Mouse (Mus musculus) heart, embryonic 13.5 days (tissue): ENCODE measurements at regions not wholly inside any gene's neighbourhood (a gene's known extent, or its start where the extent isn't known, plus 50 kb on each side); places are given as distances from the start of the nearest gene placed in this dataset.

Experiments
- ATAC-seq: fragments of 200-750 bp; cut with Nextera tagmentation; 2 replicates; pipeline ENCODE4 v1.8.0; 2017; ENCODE audit warnings: moderate TSS enrichment; ENCODE audit not compliant: insufficient number of reproducible peaks, low FRiP score, low TSS enrichment; ENCODE audit errors: extremely low read depth
- H3K27ac ChIP-seq: fragments of 300-500 bp; sonication (generic); replicated peaks from 2 replicates; pipeline ENCODE4 v1.5.1; 2015; ENCODE audit warnings: moderate library complexity, mild to moderate bottlenecking, inconsistent platforms
- H3K27me3 ChIP-seq: fragments of 300-500 bp; sonication (generic); replicated peaks from 2 replicates; pipeline ENCODE4 v1.6.1; 2015; ENCODE audit warnings: mild to moderate bottlenecking, inconsistent platforms
- H3K36me3 ChIP-seq: fragments of 300-500 bp; sonication (generic); 2 replicates; pipeline ENCODE4 v1.6.1; 2015; ENCODE audit warnings: mild to moderate bottlenecking, inconsistent platforms
- H3K4me1 ChIP-seq: fragments of 300-500 bp; sonication (generic); 2 replicates; pipeline ENCODE4 v1.6.1; 2015; ENCODE audit warnings: inconsistent platforms
- H3K4me2 ChIP-seq: fragments of 300-500 bp; sonication (generic); 2 replicates; pipeline ENCODE4 v1.6.1; 2015; ENCODE audit warnings: inconsistent platforms, mild to moderate bottlenecking, moderate library complexity
- H3K4me3 ChIP-seq: fragments of 300-500 bp; sonication (generic); 2 replicates; pipeline ENCODE4 v1.5.1; 2015; ENCODE audit warnings: moderate library complexity, mild to moderate bottlenecking, inconsistent platforms
- H3K9ac ChIP-seq: fragments of 300-500 bp; sonication (generic); 2 replicates; pipeline ENCODE4 v1.6.1; 2015; ENCODE audit warnings: inconsistent platforms, mild to moderate bottlenecking, moderate library complexity
- H3K9me3 ChIP-seq: fragments of 300-500 bp; sonication (generic); 2 replicates; pipeline ENCODE4 v1.6.1; 2016; ENCODE audit warnings: inconsistent platforms
- WGBS: fragments of 180-500 bp; shearing (Covaris S2); methylation state at CpG from one replicate; pipeline ENCODE4 v1.1.7; 2015; ENCODE audit warnings: mixed read lengths; 5-methylcytosine and 5-hydroxymethylcytosine counted together

- Histone ChIP-seq H3K4me3 (no peak overlapping the region), H3K9me3 (no peaks in the 10 kb centered on the region), H3K27ac (no peak overlapping the region), H3K4me1 (peaks cover 2% of the 10 kb centered on the region; the same call in 1 of the 2 replicates), H3K4me2 (no peak overlapping the region), H3K27me3 (no peaks in the 10 kb centered on the region), H3K36me3 (no peaks in the 10 kb centered on the region), H3K9ac (no peak overlapping the region)
- 91% methylated on average over 2 of the region's 2 CpGs for WGBS
- ATAC-seq: no peak
Measured at GRCm38 (mm10) chr2:117003976-117004375, 117.2 kb upstream of the Spred1 start.

- no peaks in the 10 kb centered on the region for H3K36me3 ChIP-seq
- WGBS: 80% methylated on average over 2 of the region's 2 CpGs
Measured at GRCm38 (mm10) chr2:117006846-117007245, 114.3 kb upstream of the Spred1 start.

DNA sequence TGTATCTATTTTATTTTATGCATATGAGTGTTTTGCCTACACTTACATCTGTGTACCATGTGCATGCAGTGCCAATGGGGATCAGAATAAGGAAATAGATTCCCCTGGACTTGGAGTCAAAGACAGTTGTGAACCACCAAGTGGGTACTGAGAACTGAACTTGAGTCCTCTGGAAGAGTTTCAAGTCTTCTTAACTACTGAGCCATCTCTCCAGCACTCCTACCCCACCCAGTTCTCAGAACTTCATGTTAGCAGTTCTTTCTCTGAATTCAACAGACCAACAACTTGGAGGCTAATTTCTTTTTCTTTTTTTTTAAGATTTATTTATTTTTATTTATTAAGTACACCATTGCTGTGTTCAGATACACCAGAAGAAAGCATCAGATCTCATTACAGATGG is 112.3 kb upstream of the Spred1 start:
- Histone ChIP-seq H3K4me2 (no peak overlapping the region), H3K27ac (no peak overlapping the region), H3K36me3 (no peaks in the 10 kb centered on the region), H3K4me1 (no peaks in the 10 kb centered on the region), H3K4me3 (no peak overlapping the region), H3K9ac (no peak overlapping the region), H3K9me3 (no peaks in the 10 kb centered on the region), H3K27me3 (no peaks in the 10 kb centered on the region)
- no peak for ATAC-seq

More at GRCm38 (mm10) chr2:117006846-117007245, 114.3 kb upstream of the Spred1 start:
- H3K4me1 ChIP-seq: no peaks in the 10 kb centered on the region
- no peak overlapping the region for H3K4me3 ChIP-seq
- H3K27me3 ChIP-seq: no peaks in the 10 kb centered on the region
- H3K4me2 ChIP-seq: no peak overlapping the region
- H3K9me3 ChIP-seq: no peaks in the 10 kb centered on the region
- no peak overlapping the region for H3K27ac ChIP-seq
- ATAC-seq: no peak
- H3K9ac ChIP-seq: no peak overlapping the region

DNA sequence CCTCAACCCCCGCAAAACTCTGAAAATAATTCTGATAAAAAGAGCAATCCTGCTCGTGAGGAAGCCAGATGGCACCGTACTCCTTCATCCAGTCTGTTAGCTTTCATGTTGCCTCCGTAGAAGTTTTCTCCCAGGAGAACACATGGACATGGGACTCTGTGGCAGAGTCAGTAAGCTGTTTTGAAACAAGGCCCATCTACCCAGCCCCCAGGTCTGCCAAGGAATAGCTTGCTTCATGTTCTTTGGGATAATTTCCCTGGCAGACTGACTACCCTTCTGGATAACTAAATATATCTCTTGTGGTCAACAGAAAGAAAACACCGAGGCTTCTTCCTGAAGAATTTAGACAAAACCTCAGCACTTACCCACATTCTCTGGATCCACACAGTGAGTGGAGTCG is 111.2 kb upstream of the Spred1 start:
- H3K9me3 ChIP-seq: no peaks in the 10 kb centered on the region
- no peak overlapping the region for H3K4me3 ChIP-seq
- no peaks in the 10 kb centered on the region for H3K36me3 ChIP-seq
- H3K4me2 ChIP-seq: no peak overlapping the region
- H3K9ac ChIP-seq: no peak overlapping the region
- no peaks in the 10 kb centered on the region for H3K4me1 ChIP-seq
- no peak for ATAC-seq
- H3K27ac ChIP-seq: no peak overlapping the region
- H3K27me3 ChIP-seq: no peaks in the 10 kb centered on the region
- 68% methylated on average over 6 of the region's 6 CpGs for WGBS

DNA sequence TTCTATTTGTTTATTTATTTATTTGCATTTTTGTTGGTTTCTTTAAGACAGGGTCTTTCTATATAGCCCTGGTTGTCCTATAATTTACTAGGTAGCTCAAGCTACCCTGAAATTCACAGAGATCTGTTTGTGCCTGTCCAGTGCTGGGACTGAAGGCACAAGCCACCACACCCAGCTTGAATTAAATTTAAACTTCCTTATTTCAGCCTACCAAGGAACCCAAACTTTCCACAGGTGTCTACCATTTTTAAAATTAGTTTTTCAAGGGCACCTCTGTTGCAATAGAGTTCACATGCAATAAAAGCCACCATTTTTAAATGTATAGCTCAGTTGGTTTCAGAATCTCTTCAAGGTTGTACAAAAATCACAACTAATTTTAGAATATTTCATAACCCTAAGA is 110.2 kb upstream of the Spred1 start:
- ATAC-seq: no peak
- H3K9ac ChIP-seq: no peak overlapping the region
- H3K9me3 ChIP-seq: no peaks in the 10 kb centered on the region
- no peaks in the 10 kb centered on the region for H3K36me3 ChIP-seq
- no peak overlapping the region for H3K27ac ChIP-seq
- no peak overlapping the region for H3K4me2 ChIP-seq
- no peaks in the 10 kb centered on the region for H3K27me3 ChIP-seq
- no peaks in the 10 kb centered on the region for H3K4me1 ChIP-seq
- H3K4me3 ChIP-seq: no peak overlapping the region

DNA sequence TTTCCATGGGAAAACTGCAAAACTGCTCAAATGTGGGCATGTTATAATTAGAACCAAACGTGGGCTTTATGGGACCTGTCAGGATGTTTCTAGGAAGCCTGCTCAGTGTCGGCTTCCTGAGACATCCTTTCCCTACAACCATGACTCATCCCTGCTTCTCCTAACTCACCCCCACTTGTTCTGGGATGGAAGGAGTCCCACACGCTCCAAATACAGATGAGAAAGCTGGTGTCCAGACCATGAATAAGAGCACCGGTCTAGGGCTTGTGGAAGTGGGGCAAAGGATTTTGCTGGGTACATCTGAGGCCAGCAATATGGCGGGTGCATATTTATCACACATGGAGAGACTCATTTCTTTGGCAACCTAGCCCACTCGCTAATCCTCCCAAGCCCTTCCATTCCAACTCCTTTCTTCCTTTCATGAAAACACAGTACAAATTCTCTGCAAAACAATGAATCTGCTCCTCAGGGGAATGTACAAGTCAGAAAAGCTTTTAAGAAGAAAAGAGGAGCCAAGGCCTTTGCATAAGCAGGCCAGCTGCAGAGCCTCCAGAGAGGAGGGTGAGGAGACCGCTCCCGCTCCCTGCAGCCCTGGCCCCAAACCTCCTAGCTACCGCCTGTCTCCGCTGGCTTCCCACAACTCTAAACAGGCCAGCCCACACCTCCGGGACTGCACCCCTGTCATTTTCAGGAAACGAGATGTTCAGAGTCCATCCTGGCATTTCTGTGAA is 103.1 kb upstream of the Spred1 start:
- WGBS: 55% methylated on average over 12 of the region's 12 CpGs
- H3K9me3 ChIP-seq: no peaks in the 10 kb centered on the region
- H3K4me2 ChIP-seq: no peak overlapping the region
- no peak for ATAC-seq
- no peak overlapping the region for H3K9ac ChIP-seq
- H3K27me3 ChIP-seq: no peaks in the 10 kb centered on the region
- H3K36me3 ChIP-seq: no peaks in the 10 kb centered on the region
- peak overlapping the region; percentile 61 for H3K27ac ChIP-seq
- H3K4me1 ChIP-seq: peaks cover 22% of the 10 kb centered on the region; the same call in 1 of the 2 replicates
- H3K4me3 ChIP-seq: no peak overlapping the region

DNA sequence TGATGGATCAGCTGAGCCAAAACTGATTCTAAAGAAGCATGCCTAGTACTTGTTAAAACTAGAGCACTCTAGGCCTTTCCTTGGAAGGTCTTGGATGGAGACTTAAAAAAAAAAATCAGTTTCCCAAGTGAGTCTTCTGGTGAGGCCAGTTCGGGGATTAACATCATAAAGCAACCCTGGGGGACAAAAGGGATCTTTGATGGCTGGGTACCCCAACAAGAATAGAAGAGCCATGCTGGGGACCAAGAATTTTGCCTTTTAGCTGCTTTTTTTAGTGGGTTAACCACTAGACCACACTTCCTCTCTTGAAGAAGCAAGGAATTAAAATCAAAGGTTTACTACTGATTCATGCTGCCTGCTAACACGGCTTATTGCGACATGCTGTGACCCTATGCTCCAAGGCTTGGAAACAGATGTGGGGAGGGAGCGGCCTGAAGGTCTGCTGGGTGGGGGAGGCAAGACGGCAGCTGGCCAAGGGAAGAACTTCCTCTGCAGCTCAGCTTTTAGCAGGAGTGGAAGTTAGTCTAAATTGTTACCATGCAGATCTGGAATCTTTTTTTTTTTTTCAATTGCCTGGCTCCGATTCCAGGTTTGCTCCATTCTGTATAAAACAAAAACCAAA is 102.1 kb upstream of the Spred1 start:
- H3K27ac ChIP-seq: peak overlapping the region; percentile 61

GRCm38 (mm10) chr2:117019552-117019951 is 101.6 kb upstream of the Spred1 start:
- Histone ChIP-seq H3K4me1 (peaks cover 22% of the 10 kb centered on the region; the same call in 1 of the 2 replicates), H3K27ac (peak overlapping the region; percentile 36), H3K4me2 (no peak overlapping the region), H3K27me3 (no peaks in the 10 kb centered on the region), H3K9ac (no peak overlapping the region), H3K9me3 (no peaks in the 10 kb centered on the region), H3K4me3 (no peak overlapping the region), H3K36me3 (no peaks in the 10 kb centered on the region)
- ATAC-seq: no peak
- WGBS: 67% methylated on average over 1 of the region's 1 CpGs

More for the DNA sequence above, 102.1 kb upstream of the Spred1 start:
- Histone ChIP-seq H3K36me3 (no peaks in the 10 kb centered on the region), H3K27me3 (no peaks in the 10 kb centered on the region), H3K9me3 (no peaks in the 10 kb centered on the region), H3K4me3 (no peak overlapping the region), H3K4me2 (no peak overlapping the region), H3K9ac (no peak overlapping the region), H3K4me1 (peaks cover 22% of the 10 kb centered on the region; the same call in 1 of the 2 replicates)
- no peak for ATAC-seq
- 36% methylated on average over 6 of the region's 6 CpGs for WGBS

DNA sequence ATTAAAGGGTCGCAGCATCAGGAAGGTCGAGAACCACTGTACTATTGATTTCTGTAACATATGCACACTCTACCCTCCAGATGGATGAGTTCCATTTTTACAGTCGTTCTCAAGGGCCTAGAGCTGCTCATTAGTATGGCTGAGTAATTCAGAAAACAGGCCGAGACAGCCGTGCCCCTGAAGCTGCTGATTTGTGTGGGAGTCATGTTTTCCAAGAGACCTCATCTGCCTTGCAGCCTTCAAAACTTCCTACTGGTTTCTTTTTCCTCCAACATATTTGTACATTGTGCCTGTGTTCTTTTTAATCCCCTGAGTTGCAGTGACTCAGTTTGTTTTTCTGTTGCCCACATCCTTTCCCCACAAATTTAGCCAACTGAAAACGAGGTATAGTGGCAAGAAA is 99.4 kb upstream of the Spred1 start:
- Histone ChIP-seq H3K36me3 (no peaks in the 10 kb centered on the region), H3K27me3 (no peaks in the 10 kb centered on the region), H3K9ac (no peak overlapping the region), H3K27ac (no peak overlapping the region), H3K4me2 (no peak overlapping the region), H3K4me1 (peaks cover 22% of the 10 kb centered on the region; the same call in 1 of the 2 replicates), H3K9me3 (no peaks in the 10 kb centered on the region), H3K4me3 (no peak overlapping the region)
- no peak for ATAC-seq
- 59% methylated on average over 6 of the region's 6 CpGs for WGBS

- Histone ChIP-seq H3K9me3 (no peaks in the 10 kb centered on the region), H3K4me3 (no peak overlapping the region), H3K27ac (no peak overlapping the region), H3K36me3 (no peaks in the 10 kb centered on the region), H3K4me1 (peaks cover 11% of the 10 kb centered on the region; the same call in 1 of the 2 replicates), H3K27me3 (no peaks in the 10 kb centered on the region), H3K9ac (no peak overlapping the region), H3K4me2 (no peak overlapping the region)
- no peak for ATAC-seq
- WGBS: 96% methylated on average over 1 of the region's 1 CpGs
Measured at GRCm38 (mm10) chr2:117023436-117023835, 97.7 kb upstream of the Spred1 start.

DNA sequence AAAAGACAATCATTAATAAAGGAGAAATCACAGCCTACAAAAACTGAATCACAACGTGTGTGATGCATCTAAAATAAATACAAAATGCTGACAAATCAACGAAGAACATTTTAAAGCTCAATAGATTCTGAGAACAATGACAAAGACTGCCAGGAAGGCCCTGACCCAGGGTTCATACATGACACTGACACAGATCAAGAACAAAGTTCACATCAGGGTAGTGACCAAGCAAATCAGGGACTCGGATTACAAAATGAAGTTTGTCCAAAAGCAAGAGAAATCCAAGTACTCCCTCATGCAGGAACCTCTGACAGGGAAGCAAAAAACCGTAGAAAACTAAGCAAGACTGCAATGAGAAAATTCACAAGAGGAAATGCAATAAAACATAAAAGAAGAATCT is 94.1 kb upstream of the Spred1 start:
- Histone ChIP-seq H3K9me3 (no peaks in the 10 kb centered on the region), H3K4me2 (no peak overlapping the region), H3K4me3 (no peak overlapping the region), H3K4me1 (no peaks in the 10 kb centered on the region), H3K9ac (no peak overlapping the region), H3K27me3 (no peaks in the 10 kb centered on the region), H3K27ac (no peak overlapping the region), H3K36me3 (no peaks in the 10 kb centered on the region)
- WGBS: 62% methylated on average over 4 of the region's 4 CpGs
- ATAC-seq: no peak

DNA sequence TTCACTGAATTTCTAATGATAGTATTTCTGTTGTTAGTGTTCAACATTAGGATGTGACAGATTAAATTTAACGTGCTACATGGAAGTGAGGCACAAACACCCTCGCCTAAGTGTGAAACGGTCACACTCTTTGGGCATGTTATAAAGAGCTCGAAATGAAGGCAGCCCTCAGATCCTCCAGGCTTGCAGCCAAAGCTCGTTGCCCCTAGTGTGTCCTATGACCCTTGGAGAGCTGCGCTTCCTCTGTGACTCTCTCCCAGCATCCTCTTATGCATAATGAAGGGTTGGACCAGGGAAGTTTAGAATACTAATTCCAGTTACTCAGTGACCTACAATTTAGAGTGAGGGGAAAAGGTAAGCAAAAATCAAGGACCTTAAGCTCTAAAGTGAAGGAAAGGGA is 92.4 kb upstream of the Spred1 start:
- no peaks in the 10 kb centered on the region for H3K4me1 ChIP-seq
- no peak for ATAC-seq
- WGBS: 73% methylated on average over 6 of the region's 6 CpGs

More for the DNA sequence above, 92.4 kb upstream of the Spred1 start:
- Histone ChIP-seq H3K4me3 (no peak overlapping the region), H3K9me3 (no peaks in the 10 kb centered on the region), H3K4me2 (no peak overlapping the region), H3K36me3 (no peaks in the 10 kb centered on the region), H3K9ac (no peak overlapping the region), H3K27me3 (peaks cover under 1% of the 10 kb centered on the region; the same call in 1 of the 2 replicates), H3K27ac (no peak overlapping the region)
